Mouse (Mus musculus) hindbrain, embryonic 11.5 days (tissue): ENCODE results near the gene Nubp1. TPM values are rescaled to one million over a fixed set of nuclear protein-coding genes. Genes with fewer than 3 reads are reported as not detected.

ENCODE experiments used
- ATAC-seq: fragments of 200-750 bp; cut with Nextera tagmentation; 2 replicates; pipeline ENCODE4 v1.8.0; 2017; ENCODE audit warnings: mild to moderate bottlenecking, moderate TSS enrichment, moderate library complexity; ENCODE audit not compliant: low FRiP score
- DNase-seq: peaks from one replicate; pipeline ENCODE4 v3.0.0-alpha.2; 2015; ENCODE audit warnings: low spot score
- H3K27ac ChIP-seq: fragments of 300-500 bp; sonication (generic); 2 replicates; pipeline ENCODE4 v1.5.1; 2014; ENCODE audit warnings: mild to moderate bottlenecking, low read depth, low read length
- H3K27me3 ChIP-seq: fragments of 300-500 bp; sonication (generic); 2 replicates; pipeline ENCODE4 v1.6.1; 2014; ENCODE audit warnings: mild to moderate bottlenecking, low read length, moderate library complexity, mixed read lengths; ENCODE audit not compliant: control insufficient read depth, insufficient read depth
- H3K36me3 ChIP-seq: fragments of 300-500 bp; sonication (generic); 2 replicates; pipeline ENCODE4 v1.6.1; 2014; ENCODE audit warnings: mild to moderate bottlenecking, low read length, moderate library complexity, mixed read lengths; ENCODE audit not compliant: control insufficient read depth, insufficient read depth
- H3K4me1 ChIP-seq: fragments of 300-500 bp; sonication (generic); replicated peaks from 2 replicates; pipeline ENCODE4 v1.6.1; 2014; ENCODE audit warnings: low read length, mixed read lengths; ENCODE audit not compliant: control insufficient read depth, insufficient read depth
- H3K4me2 ChIP-seq: fragments of 300-500 bp; sonication (generic); replicated peaks from 2 replicates; pipeline ENCODE4 v1.6.1; 2014; ENCODE audit warnings: mild to moderate bottlenecking, low read depth, low read length
- H3K4me3 ChIP-seq: fragments of 300-500 bp; sonication (generic); 2 replicates; pipeline ENCODE4 v1.5.1; 2014; ENCODE audit warnings: low read depth, low read length
- H3K9ac ChIP-seq: fragments of 300-500 bp; sonication (generic); 2 replicates; pipeline ENCODE4 v1.6.1; 2014; ENCODE audit warnings: low read depth, low read length
- H3K9me3 ChIP-seq: fragments of 300-500 bp; sonication (generic); 2 replicates; pipeline ENCODE4 v1.6.1; 2016; ENCODE audit warnings: low read length; ENCODE audit not compliant: control insufficient read depth
- WGBS: fragments of 180-500 bp; shearing (Covaris S2); extraction: QIAGEN DNeasy Blood & Tissue Kit; methylation state at CpG from one replicate; pipeline ENCODE4 v1.1.7; 2014; 5-methylcytosine and 5-hydroxymethylcytosine counted together
- polyA plus RNA-seq: library from polyadenylated mRNA; unstranded; fragments of >200 nt; fragmentation: Nextera tagmentation; extraction: Ambion mirVana; gene quantifications from 2 replicates; pipeline ENCODE4 v1.2.1, GENCODE M21; 2014

Nubp1 gene
- polyA plus RNA-seq, 1 experiment from 2014 or later, result 58.5 TPM

DNA sequence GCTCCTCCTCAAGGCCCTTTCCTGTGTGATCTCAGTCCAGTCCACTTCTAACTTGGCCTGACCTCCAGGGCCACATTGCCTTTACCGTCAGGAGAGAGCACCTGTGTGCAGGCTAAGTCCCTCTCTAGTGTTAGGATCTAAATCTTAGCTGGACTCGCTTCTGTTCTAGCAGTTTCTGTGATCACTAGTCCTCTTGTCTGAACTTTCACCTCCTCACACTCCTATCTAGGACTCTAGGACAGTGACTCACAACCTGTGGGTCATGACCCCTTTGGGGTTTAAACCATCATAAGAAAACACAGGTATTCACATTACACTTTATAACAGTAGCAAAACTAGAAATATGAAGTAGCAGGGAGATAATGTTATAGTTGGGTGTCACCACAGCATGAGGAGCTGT, 40.2 kb downstream of the Nubp1 start:
- H3K4me3 ChIP-seq, result no peak overlapping the region
- no peak for DNase-seq
- no peak overlapping the region for H3K9ac ChIP-seq
- H3K27me3 ChIP-seq, result no peaks in the 10 kb centered on the region
- H3K4me1 ChIP-seq, result 0 out of 2 replicates have a peak, but pooled peaks cover 5% of the 10 kb centered on the region
- no peaks in the 10 kb centered on the region for H3K36me3 ChIP-seq
- no peaks in the 10 kb centered on the region for H3K9me3 ChIP-seq
- WGBS, result 86% methylated on average over 2 of the region's 2 CpGs
- no peak overlapping the region for H3K4me2 ChIP-seq
- no peak for ATAC-seq
- no peak overlapping the region for H3K27ac ChIP-seq

GRCm38 (mm10) chr16:10452445-10452896, 40.7 kb downstream of the Nubp1 start:
- Histone ChIP-seq H3K4me3 (no peak overlapping the region), H3K27ac (no peak overlapping the region), H3K9ac (no peak overlapping the region), H3K9me3 (no peaks in the 10 kb centered on the region), H3K4me1 (0 out of 2 replicates have a peak, but pooled peaks cover 5% of the 10 kb centered on the region), H3K4me2 (no peak overlapping the region), H3K36me3 (no peaks in the 10 kb centered on the region), H3K27me3 (no peaks in the 10 kb centered on the region)
- WGBS, result 91% methylated on average over 8 of the region's 8 CpGs
- DNase-seq, result no peak
- no peak for ATAC-seq

DNA sequence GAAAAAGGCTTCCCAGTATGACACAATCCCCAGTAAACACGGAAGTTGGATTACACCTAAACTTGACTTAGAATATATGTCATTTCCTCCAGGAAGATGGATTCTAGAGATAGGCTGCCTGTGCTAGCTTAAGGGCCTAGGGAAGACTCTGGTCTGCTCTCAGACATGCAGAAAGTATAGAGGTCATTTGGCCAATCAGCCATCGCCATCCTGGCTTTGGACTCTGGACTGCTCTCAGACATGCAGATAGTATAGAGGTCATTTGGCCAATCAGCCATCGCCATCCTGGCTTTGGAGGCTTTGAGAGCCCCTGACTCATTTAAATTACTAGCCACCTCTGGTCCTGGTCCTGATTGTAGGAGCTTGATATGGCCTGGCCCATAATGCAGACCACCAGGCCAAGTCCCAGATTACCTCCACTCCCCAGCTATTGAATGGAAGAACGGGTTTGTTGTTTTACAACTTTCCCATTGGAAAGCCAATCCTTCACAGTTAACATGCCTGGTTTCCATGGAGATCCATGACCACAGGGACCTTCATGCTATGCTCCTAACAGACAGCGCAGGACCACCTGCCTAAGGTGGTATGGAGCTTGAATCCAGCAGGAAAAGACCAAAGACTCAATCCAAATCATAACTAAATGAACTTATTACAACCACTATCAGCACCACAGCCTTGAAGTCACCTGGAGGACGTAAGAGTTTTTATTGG, 42.3 kb downstream of the Nubp1 start:
- DNase-seq, result no peak
- Histone ChIP-seq H3K9me3 (no peaks in the 10 kb centered on the region), H3K36me3 (no peaks in the 10 kb centered on the region), H3K4me3 (no peak overlapping the region), H3K4me2 (no peak overlapping the region), H3K9ac (no peak overlapping the region), H3K4me1 (no peaks in the 10 kb centered on the region), H3K27ac (no peak overlapping the region), H3K27me3 (no peaks in the 10 kb centered on the region)
- ATAC-seq, result no peak
- WGBS, result 76% methylated on average over 6 of the region's 6 CpGs

DNA sequence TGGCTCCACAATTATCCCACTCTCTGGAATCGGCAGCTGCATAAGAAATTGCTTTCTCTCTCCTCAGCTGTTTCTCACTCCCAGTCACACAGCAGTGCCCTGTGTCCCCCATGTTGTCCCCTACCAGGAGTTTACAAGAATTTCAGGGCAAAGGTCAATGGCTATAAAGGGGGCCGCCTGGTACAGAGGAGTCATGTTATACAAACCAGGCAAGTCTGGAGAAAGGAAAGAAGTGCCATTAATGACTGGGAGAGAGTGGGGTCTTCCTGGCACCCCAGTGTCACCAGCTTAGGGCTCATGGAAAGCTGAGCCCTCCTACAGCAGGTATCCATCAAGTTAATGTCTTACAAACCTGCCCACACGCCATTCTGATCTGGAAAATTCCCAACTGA, 42.8 kb downstream of the Nubp1 start:
- H3K4me3 ChIP-seq, result no peak overlapping the region
- ATAC-seq, result no peak
- 51% methylated on average over 3 of the region's 3 CpGs for WGBS

DNA sequence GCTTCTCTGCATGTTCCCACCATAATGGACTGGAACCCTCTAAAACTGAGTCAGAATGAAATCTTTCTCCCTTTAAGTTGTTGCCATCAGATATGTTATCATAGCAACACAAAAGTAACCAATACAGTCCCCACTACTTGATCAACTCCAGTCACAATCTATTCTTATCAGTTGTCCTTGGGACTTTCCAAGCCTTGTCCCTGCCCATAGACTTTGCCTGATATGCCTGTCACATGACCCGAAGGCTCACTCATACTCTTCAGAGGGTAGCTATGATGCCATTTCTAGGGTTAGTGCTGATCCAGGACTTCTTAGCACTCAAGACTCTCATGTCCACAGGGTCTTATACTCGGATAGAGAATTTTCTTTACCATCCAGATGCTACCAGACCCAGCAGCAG, 48.4 kb downstream of the Nubp1 start:
- Histone ChIP-seq H3K36me3 (no peaks in the 10 kb centered on the region), H3K27ac (no peak overlapping the region), H3K9ac (no peak overlapping the region), H3K4me3 (no peak overlapping the region), H3K4me2 (no peak overlapping the region), H3K9me3 (no peaks in the 10 kb centered on the region), H3K4me1 (no peaks in the 10 kb centered on the region), H3K27me3 (no peaks in the 10 kb centered on the region)
- ATAC-seq, result no peak
- 81% methylated on average over 2 of the region's 2 CpGs for WGBS
- DNase-seq, result no peak

More for the DNA sequence above, 42.8 kb downstream of the Nubp1 start:
- H3K9ac ChIP-seq, result no peak overlapping the region
- H3K27ac ChIP-seq, result no peak overlapping the region
- no peaks in the 10 kb centered on the region for H3K9me3 ChIP-seq
- no peak for DNase-seq
- no peaks in the 10 kb centered on the region for H3K27me3 ChIP-seq
- H3K4me1 ChIP-seq, result no peaks in the 10 kb centered on the region
- H3K4me2 ChIP-seq, result no peak overlapping the region
- no peaks in the 10 kb centered on the region for H3K36me3 ChIP-seq

DNA sequence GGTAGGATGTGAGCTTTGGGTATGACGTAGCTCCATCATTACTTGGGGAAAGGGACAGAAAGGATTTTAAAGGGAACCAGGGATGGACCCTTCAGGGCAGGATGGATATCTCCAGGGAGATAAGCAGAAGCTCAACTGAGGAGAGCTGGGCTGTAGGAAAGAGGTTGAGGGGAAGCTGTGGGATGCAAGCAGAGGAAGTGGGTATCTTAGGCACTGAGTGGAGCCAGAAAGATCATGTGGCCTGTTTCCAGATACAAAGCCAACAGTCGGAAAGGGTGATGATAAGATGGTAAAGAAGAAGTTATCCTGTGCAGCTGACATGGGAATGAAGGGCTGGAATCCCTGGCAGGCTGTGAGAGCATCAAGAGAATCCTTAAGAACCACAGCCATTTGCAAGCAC, 49.4 kb downstream of the Nubp1 start:
- Histone ChIP-seq H3K9ac (no peak overlapping the region), H3K9me3 (no peaks in the 10 kb centered on the region), H3K4me3 (no peak overlapping the region), H3K36me3 (no peaks in the 10 kb centered on the region), H3K27me3 (no peaks in the 10 kb centered on the region), H3K4me2 (no peak overlapping the region), H3K27ac (no peak overlapping the region), H3K4me1 (no peaks in the 10 kb centered on the region)
- no peak for ATAC-seq
- no peak for DNase-seq
- 92% methylated on average over 2 of the region's 2 CpGs for WGBS

DNA sequence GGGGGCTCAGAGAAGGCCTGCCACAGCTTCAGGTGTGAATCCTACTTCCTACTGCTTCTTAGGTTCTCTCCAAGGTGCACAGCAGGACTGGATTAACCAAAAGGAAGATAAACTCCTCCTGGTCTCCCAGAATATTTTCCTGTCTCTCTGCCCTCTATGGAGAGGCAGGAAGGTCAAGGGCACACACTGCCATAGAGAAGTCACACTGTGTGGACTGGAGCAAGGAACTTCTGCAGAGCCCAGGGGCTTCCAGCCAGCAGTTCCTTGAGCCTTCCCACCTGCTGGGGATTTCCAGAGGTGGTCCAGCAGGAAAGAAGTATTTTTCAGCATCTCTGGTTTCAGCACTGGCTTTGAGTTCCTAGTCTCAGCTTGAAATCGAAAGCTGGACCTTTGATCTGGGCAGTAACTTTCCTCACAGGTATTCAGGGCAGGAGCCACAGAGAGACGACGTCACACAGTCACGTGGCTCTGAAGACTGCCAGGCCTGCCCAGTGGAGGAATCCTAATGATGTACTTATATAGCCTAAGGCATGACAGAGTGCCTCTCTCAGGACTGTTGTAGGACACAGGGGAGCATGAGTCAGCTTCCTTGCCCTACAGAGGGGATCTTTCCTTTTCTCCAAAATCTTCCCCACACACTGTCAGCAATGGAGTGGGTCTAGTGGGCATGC, 53.4 kb downstream of the Nubp1 start:
- WGBS, result 34% methylated on average over 4 of the region's 4 CpGs
- Histone ChIP-seq H3K4me1 (no peaks in the 10 kb centered on the region), H3K36me3 (no peaks in the 10 kb centered on the region), H3K27ac (no peak overlapping the region), H3K4me3 (no peak overlapping the region), H3K9me3 (no peaks in the 10 kb centered on the region), H3K27me3 (no peaks in the 10 kb centered on the region), H3K4me2 (no peak overlapping the region), H3K9ac (no peak overlapping the region)
- DNase-seq (no peak), ATAC-seq (no peak)

DNA sequence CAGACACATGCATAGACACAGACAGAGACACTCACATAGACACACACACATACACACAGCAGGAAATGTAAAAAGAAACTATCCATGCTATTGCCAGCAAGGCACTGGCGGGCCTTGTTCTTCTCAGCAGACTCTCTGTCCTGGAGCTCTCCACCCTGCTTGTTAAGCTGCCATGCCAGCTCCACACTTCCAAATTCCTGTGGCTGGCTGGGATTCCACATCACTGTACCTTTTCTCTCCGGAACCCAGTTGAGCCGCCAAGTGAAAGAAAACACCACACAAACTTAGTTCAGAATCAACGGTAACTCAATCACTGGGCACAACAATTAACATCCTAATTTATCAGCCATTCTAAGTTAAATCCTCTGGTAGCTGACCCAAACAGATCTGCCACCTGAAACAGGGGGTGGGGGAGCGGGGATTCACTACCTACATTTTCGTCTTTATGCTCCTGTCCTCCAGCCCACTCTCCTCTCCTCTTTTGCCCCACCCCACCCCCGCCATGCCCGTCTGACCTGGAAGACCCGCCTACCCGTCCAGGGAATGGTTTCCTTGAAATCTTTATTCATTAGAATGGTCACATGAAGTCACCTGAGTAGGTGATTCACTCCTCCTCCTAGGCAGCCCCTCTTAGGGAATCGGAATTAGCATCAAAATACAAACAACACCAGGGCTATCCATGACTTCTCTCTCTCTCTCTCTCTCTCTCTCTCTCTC, 55.8 kb downstream of the Nubp1 start:
- Histone ChIP-seq H3K4me2 (no peak overlapping the region), H3K4me3 (no peak overlapping the region), H3K27me3 (no peaks in the 10 kb centered on the region), H3K9ac (no peak overlapping the region), H3K4me1 (no peaks in the 10 kb centered on the region), H3K27ac (no peak overlapping the region), H3K36me3 (no peaks in the 10 kb centered on the region), H3K9me3 (no peaks in the 10 kb centered on the region)
- DNase-seq, result no peak
- no peak for ATAC-seq
- 40% methylated on average over 11 of the region's 11 CpGs for WGBS
